Mouse (Mus musculus) olfactory bulb, adult 2 months (tissue): ENCODE results near the gene Mfsd4b1.
"Not testable (repeated sequence)": the region's sequence is repeated elsewhere in the genome, so short reads cannot be mapped to it uniquely, and the experiment has no call there.

Source experiments
- CTCF ChIP-seq: fragments of 200-500 bp; IDR thresholded peaks from 2 replicates; pipeline ENCODE4 v1.5.1; 2012; ENCODE audit warnings: low read depth, mild to moderate bottlenecking, low read length, moderate library complexity; ENCODE audit not compliant: insufficient read depth
- POLR2A ChIP-seq: fragments of 200-500 bp; IDR thresholded peaks from 2 replicates; pipeline ENCODE4 v1.6.1; 2012; ENCODE audit warnings: mild to moderate bottlenecking, low read depth, low read length, moderate library complexity; ENCODE audit not compliant: insufficient read depth

- TF ChIP-seq CTCF, POLR2A: not testable (repeated sequence)
These were observed 16.2 kb downstream of the Mfsd4b1 start for GRCm38 (mm10) chr10:40008847-40009246.
